Mouse (Mus musculus) cortical plate, adult 2 months (tissue): ENCODE data around the gene Bet1l.

Experiments
- CTCF ChIP-seq: fragments of 200-500 bp; IDR thresholded peaks from 2 replicates; pipeline ENCODE4 v1.5.1; 2011; ENCODE audit warnings: mild to moderate bottlenecking, control low read depth, low read length; ENCODE audit not compliant: insufficient read depth; ENCODE audit errors: extremely low read depth
- POLR2A ChIP-seq: fragments of 200-500 bp; IDR thresholded peaks from 2 replicates; pipeline ENCODE4 v1.6.1; 2011; ENCODE audit warnings: mild to moderate bottlenecking, low read length, control low read depth; ENCODE audit not compliant: insufficient read depth; ENCODE audit errors: extremely low read depth

DNA sequence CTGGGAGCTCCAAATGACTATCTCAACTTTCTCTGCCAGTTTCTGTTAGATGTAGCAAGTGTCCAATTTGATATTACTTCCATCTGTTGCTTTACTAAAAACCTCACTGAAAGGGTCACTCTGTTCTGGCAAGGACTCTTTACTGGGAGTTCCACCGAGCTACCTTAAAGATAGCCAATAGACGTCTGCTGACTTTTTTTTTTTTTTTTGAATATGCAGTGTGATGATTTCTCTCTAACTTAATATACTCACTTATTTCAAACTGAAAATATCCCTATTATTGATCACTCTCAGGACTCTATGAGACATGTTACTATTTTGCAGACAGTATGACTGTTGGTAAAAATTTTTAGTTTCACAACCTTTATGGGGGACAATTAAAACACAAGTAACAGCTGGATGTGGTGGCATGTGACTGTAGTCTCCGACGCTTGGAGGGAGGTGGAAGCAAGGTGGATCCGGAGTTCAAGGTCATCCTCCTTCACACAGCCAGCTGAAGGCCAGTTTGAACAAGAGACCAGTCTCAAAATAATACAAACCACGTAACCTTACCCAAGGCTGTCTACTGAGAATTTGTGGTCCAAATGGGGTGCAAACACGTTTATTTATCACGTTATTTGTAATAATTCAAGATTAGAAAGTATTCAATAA is 23.6 kb upstream of the Bet1l start:
- TF ChIP-seq POLR2A (no peak), CTCF (no peak)
